Mouse (Mus musculus) embryonic facial prominence, embryonic 15.5 days (tissue): ENCODE measurements around the gene Rps15. TPM values are rescaled to one million over a fixed set of nuclear protein-coding genes. Genes with fewer than 3 reads are reported as not detected.

Experiments
- microRNA-seq: library from miRNA; unstranded; fragments of <30 nt; microRNA quantifications from one replicate; pipeline ENCODE4, GENCODE M21; 2016; ENCODE audit warnings: borderline number of aligned reads
- polyA plus RNA-seq: library from polyadenylated mRNA; unstranded; fragments of >200 nt; fragmentation: Nextera tagmentation; extraction: Ambion mirVana; gene quantifications from 2 replicates; pipeline ENCODE4 v1.2.1, GENCODE M21; 2015

Gene Rps15
- polyA plus RNA-seq, 1 experiment from 2014 or later: 969 TPM

Small RNA genes within 50 kb of the gene (microRNA-seq; reads per million reads assigned to microRNA genes)
- gene Mir6911: 1.2 reads per million

Other genes starting within 250 kb of the Rps15 start
- gene Gpx4, start 245.3 kb upstream of the Rps15 start, polyA plus RNA-seq: 503 and 528 TPM in 2 replicates
- 19.4 and 19.8 TPM in 2 replicates for gene Sbno2, start 186.9 kb upstream of the Rps15 start, polyA plus RNA-seq
- gene Stk11, start 176.7 kb upstream of the Rps15 start, polyA plus RNA-seq: 21.3 and 27.3 TPM in 2 replicates
- 516 and 519 TPM in 2 replicates for gene Atp5d, start 153.8 kb upstream of the Rps15 start, polyA plus RNA-seq
- gene Cbarp, start 151.6 kb upstream of the Rps15 start, polyA plus RNA-seq: 9.3 and 10.9 TPM in 2 replicates
- gene Midn, start 144.2 kb upstream of the Rps15 start, polyA plus RNA-seq: 18.3 and 20.4 TPM in 2 replicates
- 102 and 116 TPM in 2 replicates for gene Cirbp, start 126.5 kb upstream of the Rps15 start, polyA plus RNA-seq
- gene 1600002K03Rik, start 119.5 kb upstream of the Rps15 start, polyA plus RNA-seq: 12.0 and 13.6 TPM in 2 replicates
- 30.9 and 31.8 TPM in 2 replicates for gene Efna2, start 113.0 kb upstream of the Rps15 start, polyA plus RNA-seq
- gene Mum1, start 66.0 kb upstream of the Rps15 start, polyA plus RNA-seq: 75.2 and 77.0 TPM in 2 replicates
- 317 and 339 TPM in 2 replicates for gene Ndufs7, start 43.3 kb upstream of the Rps15 start, polyA plus RNA-seq
- gene Gamt, start 31.4 kb upstream of the Rps15 start, polyA plus RNA-seq: 72.3 and 88.0 TPM in 2 replicates
- 61.2 and 64.6 TPM in 2 replicates for gene Dazap1, start 31.0 kb upstream of the Rps15 start, polyA plus RNA-seq
- gene Apc2, start 3.5 kb downstream of the Rps15 start, polyA plus RNA-seq: 3.4 and 5.4 TPM in 2 replicates
- 50.8 and 52.7 TPM in 2 replicates for gene 2310011J03Rik, start 28.1 kb downstream of the Rps15 start, polyA plus RNA-seq
- gene Pcsk4, start 37.0 kb downstream of the Rps15 start, polyA plus RNA-seq: 4.2 and 5.2 TPM in 2 replicates
- gene Reep6, start 37.5 kb downstream of the Rps15 start, polyA plus RNA-seq: 10.7 and 13.7 TPM in 2 replicates
- 11.5 and 11.6 TPM in 2 replicates for gene Adamtsl5, start 56.0 kb downstream of the Rps15 start, polyA plus RNA-seq
- gene Plk5, start 64.0 kb downstream of the Rps15 start, polyA plus RNA-seq: 2.0 and 2.2 TPM in 2 replicates
- gene Mex3d, start 95.2 kb downstream of the Rps15 start, polyA plus RNA-seq: 7.2 and 8.4 TPM in 2 replicates
- 247 and 250 TPM in 2 replicates for gene Mbd3, start 107.1 kb downstream of the Rps15 start, polyA plus RNA-seq
- 659 and 673 TPM in 2 replicates for gene Uqcr11, start 114.4 kb downstream of the Rps15 start, polyA plus RNA-seq
- gene Tcf3, start 141.2 kb downstream of the Rps15 start, polyA plus RNA-seq: 133 and 135 TPM in 2 replicates
- not detected in 2 replicates for gene Onecut3, start 202.4 kb downstream of the Rps15 start, polyA plus RNA-seq
- 0.09 and 0.28 TPM in 2 replicates for gene Atp8b3, start 246.7 kb downstream of the Rps15 start, polyA plus RNA-seq